Comparison of ENCODE assay signal across 9 mouse cellular contexts in genomic region chr7:89773352-89773921, GRCm38 (mm10).
DNase-seq lines count a peak whose midpoint lies in the region; ATAC-seq and TF ChIP-seq lines count a peak whose summit lies in the region.
"Had no signal": no experiment of that assay in that cellular context is flagged by ENCODE, and none has a peak within 500 bp of the region (broad histone marks: within the 10 kb centered on the region; RNA-seq: fewer than 3 reads in every experiment).

No protein-coding gene starts in this region.

- no peak overlapping the region for H3ac ChIP-seq in myocyte (ENCODE audit: control insufficient read depth, insufficient read length)

- TF ChIP-seq POLR2A in myocyte (IDR thresholded peaks at IDR 0.05; ENCODE audit: insufficient read length, low read depth), result no peak

- DNase-seq in limb, embryonic 11.5 days (ENCODE audit: low spot score), result no peak
- DNase-seq in limb, embryonic 10.5 days (ENCODE audit: low spot score), result no peak
- DNase-seq in heart, adult 9 months (ENCODE audit: low spot score in 2 of 2), result peak; percentile 48 to 76
- DNase-seq in spleen, postnatal 14 days (ENCODE audit: low spot score in 2 of 2), result no peak
- DNase-seq in urinary bladder, postnatal 36 days (ENCODE audit: low spot score in 2 of 2), result no peak
- no peak for DNase-seq in ovary, adult 18-20 months (ENCODE audit: low spot score)

- no peaks in the 10 kb centered on the region for H3K36me3 ChIP-seq in limb, embryonic 11.5 days (ENCODE audit: control insufficient read depth, insufficient read depth, low read length)
- no peaks in the 10 kb centered on the region for H3K36me3 ChIP-seq in limb, embryonic 10.5 days
- H3K36me3 ChIP-seq in kidney, embryonic 15.5 days, result no peaks in the 10 kb centered on the region
- no peaks in the 10 kb centered on the region for H3K36me3 ChIP-seq in myocyte (ENCODE audit: control insufficient read depth, insufficient read depth)
- H3K36me3 ChIP-seq: liver, embryonic 15.5 days had no signal

- no peak overlapping the region for H3K9ac ChIP-seq in limb, embryonic 11.5 days (ENCODE audit: low read length)
- no peak overlapping the region for H3K9ac ChIP-seq in kidney, embryonic 15.5 days
- H3K9ac ChIP-seq: liver, embryonic 15.5 days had no signal

- H3K9me3 ChIP-seq in limb, embryonic 11.5 days (ENCODE audit: control insufficient read depth, low read length), result no peaks in the 10 kb centered on the region
- H3K9me3 ChIP-seq in limb, embryonic 10.5 days (replicated peaks), result no peaks in the 10 kb centered on the region
- H3K9me3 ChIP-seq in kidney, embryonic 15.5 days (replicated peaks), result no peaks in the 10 kb centered on the region
- H3K9me3 ChIP-seq: liver, embryonic 15.5 days had no signal

- no peak for ATAC-seq in limb, embryonic 11.5 days (ENCODE audit: insufficient number of reproducible peaks, low FRiP score, low TSS enrichment, low read depth)
- peak; percentile 77 for ATAC-seq in kidney, embryonic 15.5 days (replicated peaks; ENCODE audit: low FRiP score)

- no peak overlapping the region for H3K4me3 ChIP-seq in limb, embryonic 11.5 days (ENCODE audit: low read depth, low read length)
- no peak overlapping the region for H3K4me3 ChIP-seq in limb, embryonic 10.5 days
- H3K4me3 ChIP-seq in kidney, embryonic 15.5 days (replicated peaks), result no peak overlapping the region
- no peak overlapping the region for H3K4me3 ChIP-seq in myocyte
- H3K4me3 ChIP-seq: liver, embryonic 15.5 days had no signal

- H3K27me3 ChIP-seq in limb, embryonic 11.5 days (ENCODE audit: control insufficient read depth, insufficient read depth, low read length), result no peaks in the 10 kb centered on the region
- no peaks in the 10 kb centered on the region for H3K27me3 ChIP-seq in limb, embryonic 10.5 days (ENCODE audit: low read depth, poor library complexity, severe bottlenecking)
- no peaks in the 10 kb centered on the region for H3K27me3 ChIP-seq in kidney, embryonic 15.5 days
- no peaks in the 10 kb centered on the region for H3K27me3 ChIP-seq in myocyte (ENCODE audit: control insufficient read depth, insufficient read depth, insufficient read length)
- H3K27me3 ChIP-seq: liver, embryonic 15.5 days had no signal

- H3K4me1 ChIP-seq in limb, embryonic 11.5 days (ENCODE audit: control insufficient read depth, insufficient read depth, low read length), result peaks cover 10% of the 10 kb centered on the region
- H3K4me1 ChIP-seq in limb, embryonic 10.5 days, result peaks cover 21% of the 10 kb centered on the region
- H3K4me1 ChIP-seq in kidney, embryonic 15.5 days, result peaks cover 16% of the 10 kb centered on the region
- H3K4me1 ChIP-seq: liver, embryonic 15.5 days had no signal

- H3K79me2 ChIP-seq in myocyte (ENCODE audit: control insufficient read depth, insufficient read depth), result no peaks in the 10 kb centered on the region

- no peak overlapping the region for H3K4me2 ChIP-seq in limb, embryonic 11.5 days (ENCODE audit: low read depth, severe bottlenecking)
- no peak overlapping the region for H3K4me2 ChIP-seq in kidney, embryonic 15.5 days
- peak overlapping the region; percentile 50 for H3K4me2 ChIP-seq in myocyte (ENCODE audit: low read depth)
- H3K4me2 ChIP-seq: liver, embryonic 15.5 days had no signal

- peak overlapping the region; percentile 14; the same call in 1 of the 2 replicates for H3K27ac ChIP-seq in limb, embryonic 11.5 days (replicated peaks; ENCODE audit: low read depth, low read length)
- no peak overlapping the region; the same call in 1 of the 2 replicates for H3K27ac ChIP-seq in limb, embryonic 10.5 days
- peak overlapping the region; percentile 54 for H3K27ac ChIP-seq in kidney, embryonic 15.5 days
- H3K27ac ChIP-seq: liver, embryonic 15.5 days had no signal

- WGBS in limb, embryonic 11.5 days, result 75% methylated on average over 3 of the region's 3 CpGs
- 77% methylated on average over 3 of the region's 3 CpGs for WGBS in limb, embryonic 10.5 days
- WGBS in kidney, embryonic 15.5 days, result 63% methylated on average over 3 of the region's 3 CpGs

TF ChIP-seq in myocyte, 11 proteins besides CTCF, POLR2A, EP300 and RAD21:
- TF ChIP-seq MYOD1 (IDR thresholded peaks at IDR 0.05; ENCODE audit: control insufficient read depth in 1 of 3, insufficient read length in 2 of 3, low read depth in 2 of 3) (peak in 1 of 3 experiments; percentile 12), TCF12 (IDR thresholded peaks at IDR 0.05; ENCODE audit: insufficient read depth, poor library complexity, severe bottlenecking) (no peak)
TF ChIP-seq in myocyte: peak in this region for 1.

Comparison
In these comparisons a context has a peak if more than half of its experiments do, and no peak if none do; other contexts are left out.
1. DNase-seq: peak in heart, adult 9 months (2 of 2); none in limb, embryonic 11.5 days (single experiment), limb, embryonic 10.5 days (single experiment), spleen, postnatal 14 days (0 of 2), urinary bladder, postnatal 36 days (0 of 2) and ovary, adult 18-20 months (single experiment).